Mouse (Mus musculus) left cerebral cortex, adult 11 months (tissue): Measurements from ENCODE around the gene Scg5.

Experiments
- DNase-seq: peaks from one replicate; pipeline ENCODE4 v3.0.0; 2022; ENCODE audit warnings: low spot score

Scg5 gene

DNA sequence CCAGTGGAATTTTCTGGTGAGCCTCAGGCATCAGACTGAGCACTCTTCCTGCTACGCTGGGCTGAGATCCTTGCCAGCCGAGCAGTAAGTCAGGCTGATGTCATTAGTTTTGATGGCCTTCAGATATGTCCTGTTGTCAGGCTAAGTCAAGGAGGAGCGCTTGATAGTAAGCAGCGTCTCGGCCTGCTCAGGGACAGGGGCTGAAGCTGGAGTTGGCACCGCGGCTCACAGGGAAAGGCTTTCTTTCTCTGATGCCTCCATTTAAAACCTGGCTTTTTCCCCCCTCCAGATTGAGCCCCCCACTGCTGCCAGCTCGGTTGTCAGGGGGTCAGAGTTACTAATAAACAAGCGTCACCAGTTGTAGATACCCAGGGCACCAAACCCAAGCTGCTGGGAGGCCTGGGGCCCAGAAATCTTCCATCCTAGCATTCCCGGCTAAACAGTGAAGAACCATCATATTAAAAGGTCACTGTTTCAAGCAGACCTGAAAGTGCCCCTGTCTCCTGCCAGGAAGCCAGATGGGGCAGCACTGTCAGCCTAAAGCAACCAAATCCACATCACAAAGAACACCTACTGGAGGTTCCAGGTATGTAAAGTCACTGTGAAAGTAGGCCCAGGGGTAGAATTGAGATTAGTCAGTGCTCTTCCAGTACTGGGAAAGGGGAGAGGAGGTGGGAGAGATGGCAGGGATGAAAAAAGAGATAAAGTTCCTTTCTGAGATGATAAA lies 21.9 kb downstream of the Scg5 start:
- no peak for DNase-seq

DNA sequence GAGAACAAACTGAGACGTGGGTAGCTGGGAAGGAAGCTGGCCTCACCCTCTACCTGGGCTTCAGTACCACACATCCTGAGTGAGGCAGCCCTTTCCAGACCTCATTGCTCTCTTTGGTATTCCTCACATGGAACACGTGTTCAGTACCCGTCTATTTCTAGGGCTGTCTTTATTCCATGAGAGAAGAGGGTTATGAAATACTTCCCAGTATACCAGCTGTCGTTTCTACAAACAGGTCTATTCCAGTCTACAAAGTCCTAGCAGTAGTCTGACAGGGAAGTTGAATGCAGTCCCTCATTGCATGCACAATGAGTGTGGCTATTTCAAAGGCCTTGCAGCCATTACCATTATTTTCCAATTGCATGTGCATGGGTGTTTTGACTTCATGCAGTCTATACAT lies 23.2 kb downstream of the Scg5 start:
- no peak for DNase-seq

DNA sequence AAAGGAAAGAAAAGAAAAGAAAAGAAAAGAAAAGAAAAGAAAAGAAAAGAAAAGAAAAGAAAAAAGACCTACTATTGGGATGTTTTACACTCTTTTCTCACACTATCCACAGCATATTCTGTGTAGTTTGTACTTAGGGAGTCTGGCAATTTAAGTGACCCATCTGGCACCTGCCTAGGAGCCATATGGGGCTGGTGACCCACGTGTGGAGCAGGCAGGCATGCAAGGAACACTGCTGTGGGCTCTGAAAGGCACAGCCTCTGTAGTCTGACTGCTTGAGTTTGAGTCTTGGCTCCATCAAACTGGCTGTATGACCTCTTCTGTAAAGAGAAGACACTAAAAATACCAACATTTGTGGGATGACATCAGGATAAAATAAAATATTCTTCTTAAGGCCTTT lies 25.2 kb downstream of the Scg5 start:
- DNase-seq = no peak

DNA sequence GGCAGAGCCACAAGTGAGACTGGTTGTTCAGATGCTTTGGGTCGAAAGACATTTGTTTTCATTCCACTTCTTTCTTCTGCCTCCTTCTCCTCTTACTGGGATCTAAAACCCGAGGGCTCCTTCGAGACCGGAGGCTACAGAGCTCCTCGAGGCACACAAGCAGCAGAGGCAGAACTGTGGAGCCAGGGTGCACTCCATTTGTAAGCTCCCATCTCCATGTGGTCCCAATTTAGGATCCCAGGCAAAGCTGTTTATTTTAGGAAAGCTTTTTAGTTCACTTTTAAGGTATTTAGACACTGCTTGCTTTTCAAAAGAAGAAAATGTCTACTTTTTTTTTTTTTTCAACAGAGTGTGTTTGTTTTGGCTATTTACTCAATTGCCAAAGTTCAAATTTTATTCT lies 28.1 kb downstream of the Scg5 start:
- no peak for DNase-seq

DNA sequence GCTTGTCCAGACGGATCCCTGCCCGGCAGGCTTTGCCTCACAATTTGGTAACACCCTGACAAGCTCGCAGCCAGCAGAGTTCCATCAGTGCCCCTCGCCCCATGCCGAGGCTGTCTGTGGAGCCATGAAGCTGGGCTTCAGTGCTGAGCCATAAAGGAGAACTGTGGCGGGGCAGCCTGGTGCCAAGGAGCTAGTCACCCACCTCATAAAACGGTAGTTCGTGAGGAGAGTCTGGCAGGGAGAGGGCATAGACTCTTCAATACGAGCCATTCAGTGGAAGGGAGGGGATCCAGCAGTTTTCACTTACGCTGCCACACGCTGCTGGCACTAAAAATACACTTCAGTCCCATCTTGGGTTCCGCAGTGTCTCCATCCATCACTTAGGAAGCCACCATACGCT lies 30.3 kb downstream of the Scg5 start:
- DNase-seq = no peak

DNA sequence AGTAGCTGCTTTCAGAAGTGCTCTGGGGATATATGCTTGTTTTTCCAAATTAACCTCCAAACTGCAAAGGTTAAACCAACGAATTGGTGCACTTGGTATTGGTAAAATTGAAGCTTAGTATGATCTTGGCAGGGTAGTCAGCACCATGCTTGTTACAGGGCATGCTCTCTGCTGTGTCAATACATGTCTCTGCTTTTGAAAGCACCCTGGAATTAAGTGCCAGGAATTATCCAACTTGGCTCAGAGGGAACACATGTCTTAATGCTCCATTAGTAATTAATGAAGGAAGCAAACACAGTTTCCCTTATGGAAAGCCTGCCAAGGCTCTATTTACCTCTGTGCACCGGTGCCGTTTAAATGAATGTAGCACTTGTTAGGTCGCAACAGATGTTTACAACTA lies 33.7 kb downstream of the Scg5 start:
- no peak for DNase-seq

DNA sequence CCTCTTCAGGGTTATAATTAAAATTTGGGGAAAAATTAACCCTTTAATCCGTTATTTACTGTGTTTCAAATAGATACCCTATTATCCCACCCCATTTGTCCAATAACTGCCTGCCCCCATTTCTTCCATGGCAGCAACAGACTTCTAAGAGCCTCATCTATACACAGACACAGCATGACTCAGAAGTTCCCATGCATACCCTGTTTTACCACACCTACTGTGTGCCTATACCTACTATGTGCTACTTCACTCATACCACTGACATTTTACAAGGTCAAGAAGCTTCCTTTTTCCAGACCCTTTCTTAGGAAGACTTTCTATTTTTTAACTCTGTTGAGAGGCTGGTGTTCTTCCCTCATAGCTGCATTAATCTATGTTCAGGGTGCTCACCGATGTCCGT lies 35.4 kb downstream of the Scg5 start:
- DNase-seq = no peak

DNA sequence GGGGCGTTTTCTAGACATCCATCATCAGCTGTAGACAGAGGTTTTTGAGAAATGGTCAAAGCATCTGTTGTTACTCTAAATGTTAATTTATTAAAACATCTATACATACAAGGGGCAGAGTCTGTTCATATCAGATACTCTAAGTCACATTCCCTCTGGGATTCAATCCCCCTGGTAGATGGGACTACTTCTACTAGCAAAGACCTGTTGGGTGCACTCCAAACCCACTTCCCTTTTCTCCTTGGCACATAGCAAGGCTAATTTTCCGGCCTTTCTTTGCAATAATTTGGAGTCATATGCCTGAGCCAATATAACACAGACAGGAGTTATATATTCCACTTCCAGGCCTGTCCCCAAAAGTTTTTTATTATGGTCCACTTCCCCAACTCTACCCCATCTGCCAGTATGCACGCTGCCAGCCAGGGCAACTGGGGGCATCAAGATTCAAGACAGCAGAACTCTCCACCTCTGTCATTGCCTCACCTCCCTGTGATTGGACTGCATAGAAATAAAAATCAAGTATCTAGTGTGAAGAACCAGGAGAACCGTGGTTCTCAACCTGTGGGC lies 40.0 kb downstream of the Scg5 start:
- no peak for DNase-seq

DNA sequence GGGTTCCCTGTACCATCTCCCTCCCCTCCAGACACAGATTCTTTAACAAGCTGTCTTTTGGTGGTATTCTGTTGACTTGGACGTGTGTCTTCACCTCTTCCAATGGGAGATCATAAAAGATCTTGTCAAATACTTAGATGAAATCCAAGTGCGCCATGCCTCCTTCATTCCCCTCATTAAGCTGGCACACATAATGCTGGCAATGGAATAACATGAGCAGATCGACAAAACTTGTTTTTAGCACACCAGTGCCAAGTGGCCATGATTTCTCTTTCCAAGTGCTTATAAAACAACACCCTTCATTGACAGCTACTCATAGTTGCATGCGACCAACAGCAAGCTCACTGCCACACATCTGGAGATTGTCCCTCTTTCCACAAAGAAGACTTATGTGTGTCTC lies 41.0 kb downstream of the Scg5 start:
- DNase-seq = no peak

DNA sequence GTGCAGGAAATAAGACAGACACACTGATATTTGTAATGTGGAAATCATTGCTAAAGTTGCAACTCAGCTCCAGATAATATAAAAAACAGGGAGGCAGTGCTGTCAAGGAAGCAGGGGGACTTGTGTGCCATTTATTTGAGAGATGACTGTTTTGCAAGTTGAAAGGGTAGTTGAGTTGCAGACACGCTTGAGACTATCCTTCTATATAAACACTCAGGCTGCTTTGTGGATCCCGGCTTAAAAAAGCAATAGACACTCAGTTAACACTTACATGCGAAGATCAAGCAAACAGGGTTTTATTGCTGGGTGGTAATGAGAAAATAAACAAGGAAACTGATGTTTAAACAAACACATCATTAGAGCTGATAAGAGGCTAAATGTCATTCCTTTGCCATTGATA lies 44.1 kb downstream of the Scg5 start:
- DNase-seq = no peak

DNA sequence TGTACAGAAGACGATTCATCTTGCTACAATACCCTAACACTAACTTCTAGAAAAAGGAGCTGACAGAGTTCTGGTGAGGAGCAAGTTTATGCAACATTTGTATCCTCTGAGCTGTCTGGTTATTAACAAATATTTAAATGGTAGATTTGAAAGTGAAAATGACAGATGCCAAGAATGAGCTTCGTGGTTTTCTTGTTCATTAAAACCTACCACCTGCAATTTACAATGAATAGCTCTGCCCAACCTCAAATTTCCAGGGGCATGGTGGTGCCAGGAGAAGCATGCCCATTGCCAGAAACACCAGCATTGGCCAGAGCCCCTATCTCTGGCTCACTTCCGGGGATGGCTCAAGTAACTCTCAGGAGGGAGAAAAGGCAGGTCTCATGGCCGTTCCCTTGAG lies 47.4 kb downstream of the Scg5 start:
- no peak for DNase-seq

DNA sequence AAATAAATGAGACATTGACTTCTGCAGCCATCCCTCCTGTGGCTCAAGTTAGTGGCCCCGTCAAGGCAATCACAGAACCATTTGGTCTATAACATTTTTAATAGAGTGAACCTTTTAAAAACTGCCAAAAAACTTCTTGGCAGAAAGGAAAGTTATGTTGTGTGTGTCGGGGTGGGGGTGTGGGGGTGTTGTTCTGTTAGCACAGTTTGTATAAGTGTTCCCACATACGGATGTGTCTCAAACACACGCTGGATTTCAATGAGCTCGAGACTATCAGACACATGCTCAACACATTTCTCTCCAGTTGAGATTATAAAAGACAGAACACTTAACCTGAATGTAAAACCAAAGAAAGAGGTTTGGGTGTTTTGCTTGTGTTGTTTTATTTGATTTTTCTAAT lies 47.8 kb downstream of the Scg5 start:
- DNase-seq = no peak

DNA sequence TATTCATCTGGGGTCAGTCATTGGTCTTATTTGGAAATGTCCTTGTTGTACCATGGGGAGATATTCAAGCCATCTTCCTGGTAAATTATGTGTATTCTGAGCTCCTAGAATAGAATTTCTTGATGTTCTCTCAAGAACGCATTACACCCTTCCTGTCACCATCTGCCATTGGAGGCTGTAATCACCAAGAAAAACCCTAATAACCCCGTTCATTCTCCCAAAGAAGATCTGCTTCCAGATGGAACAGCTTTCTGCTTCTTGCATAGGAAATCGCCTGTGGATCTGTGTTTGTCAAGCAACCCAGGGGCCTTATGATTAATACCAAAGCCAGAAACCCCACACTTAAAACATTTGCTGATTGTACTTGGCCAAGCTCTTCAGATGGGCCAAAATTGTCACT lies 49.6 kb downstream of the Scg5 start:
- no peak for DNase-seq

DNA sequence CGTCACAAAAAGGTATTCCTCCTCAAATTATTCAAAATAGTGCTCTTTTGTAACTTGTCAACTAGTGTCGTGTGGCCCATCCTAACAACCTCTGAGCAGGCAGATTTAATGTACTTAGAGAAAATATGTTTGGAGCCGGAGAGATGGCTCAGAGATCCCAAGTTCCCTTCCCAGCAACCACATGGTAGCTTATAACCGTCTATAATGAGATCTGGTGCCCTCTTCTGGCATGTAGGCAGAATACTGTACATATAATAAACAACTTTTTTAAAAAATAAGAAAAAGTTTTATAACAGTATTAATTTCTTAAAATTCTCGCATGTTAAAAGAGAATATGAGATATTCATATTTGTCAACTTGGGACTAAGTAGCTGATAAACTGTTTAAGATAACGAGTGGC lies 50.9 kb downstream of the Scg5 start:
- no peak for DNase-seq

DNA sequence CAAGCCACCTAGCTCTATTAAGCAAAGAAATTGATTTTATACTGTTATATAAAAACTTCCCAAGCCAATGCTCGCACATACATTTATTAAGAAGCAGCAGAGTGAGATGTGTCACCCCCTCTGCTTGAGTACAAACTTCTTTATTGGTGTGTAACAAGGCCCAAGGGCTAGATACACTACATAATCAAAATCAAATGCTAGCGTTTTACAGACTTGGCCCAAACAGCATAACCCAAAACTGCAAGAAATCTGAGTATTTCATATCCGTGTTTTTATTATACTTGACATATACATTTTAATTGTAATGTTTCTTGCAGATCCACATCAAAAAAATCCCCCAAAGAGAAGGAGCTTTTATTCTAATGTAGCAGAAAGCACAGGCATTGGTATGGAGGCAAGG lies 52.6 kb downstream of the Scg5 start:
- no peak for DNase-seq

DNA sequence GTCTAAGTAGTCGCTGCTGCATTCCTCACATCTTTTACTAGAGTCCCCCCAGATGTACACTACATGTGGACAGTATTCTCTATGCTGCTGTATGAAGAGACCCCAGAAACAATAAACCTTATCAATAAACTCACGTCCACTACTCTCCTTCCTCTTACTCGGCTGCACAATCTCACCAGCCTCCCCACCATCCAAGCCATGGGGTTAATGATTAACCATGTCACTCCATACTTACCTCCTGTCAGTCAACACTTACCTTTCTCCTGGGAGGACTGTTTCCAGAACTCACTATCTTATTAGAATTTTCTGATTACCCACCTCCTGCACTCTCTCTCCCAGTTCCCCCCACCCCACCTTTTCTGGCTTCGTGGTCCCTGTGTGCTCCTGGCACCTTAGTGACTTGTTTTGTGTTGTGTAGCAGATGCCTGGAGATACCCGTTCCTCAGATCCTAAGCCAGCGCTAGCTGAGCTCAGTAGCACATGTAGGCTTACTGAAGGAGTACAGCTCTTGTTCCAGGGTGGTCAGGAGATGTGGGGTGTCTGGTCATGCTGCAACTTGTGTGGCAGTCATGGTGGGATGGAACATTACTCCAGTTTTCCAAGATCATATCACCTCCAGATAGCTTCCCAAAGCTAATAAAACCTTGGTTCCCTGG lies 54.6 kb downstream of the Scg5 start:
- no peak for DNase-seq

DNA sequence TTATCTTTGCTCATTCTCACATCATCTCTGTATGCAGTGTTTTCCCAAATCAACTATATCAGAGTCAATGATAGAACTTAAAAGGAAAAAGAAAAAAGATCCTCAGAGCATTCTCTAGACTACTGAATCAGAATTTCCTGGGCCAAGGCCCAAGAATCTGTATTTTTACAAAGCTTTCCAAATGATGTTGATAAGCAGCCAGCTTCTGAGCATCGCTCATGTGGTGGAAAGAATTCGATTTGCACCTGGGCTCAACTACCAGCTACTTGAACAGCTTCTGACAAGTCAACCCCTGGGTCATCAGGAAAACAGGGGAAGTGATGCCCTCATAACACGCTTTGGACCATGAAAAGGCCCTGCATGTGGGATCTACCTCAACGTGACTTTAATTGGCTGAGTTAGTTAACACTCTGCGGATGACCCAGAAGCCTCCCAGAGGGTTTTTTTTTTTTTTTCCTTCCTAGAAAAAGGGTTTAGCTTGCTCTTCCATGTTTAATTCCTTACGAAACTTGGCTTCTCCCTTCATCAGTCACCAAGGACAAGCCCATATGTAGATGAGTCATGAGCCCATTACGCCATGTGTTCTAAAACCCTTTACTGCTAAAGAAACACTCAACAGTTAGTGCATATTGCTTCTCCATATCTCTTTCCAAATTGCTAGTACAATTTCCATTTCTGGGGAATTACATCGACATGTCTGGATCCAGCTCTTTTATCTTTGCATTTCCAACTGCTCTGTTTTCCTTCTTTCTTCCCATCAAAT lies 60.2 kb downstream of the Scg5 start:
- no peak for DNase-seq

DNA sequence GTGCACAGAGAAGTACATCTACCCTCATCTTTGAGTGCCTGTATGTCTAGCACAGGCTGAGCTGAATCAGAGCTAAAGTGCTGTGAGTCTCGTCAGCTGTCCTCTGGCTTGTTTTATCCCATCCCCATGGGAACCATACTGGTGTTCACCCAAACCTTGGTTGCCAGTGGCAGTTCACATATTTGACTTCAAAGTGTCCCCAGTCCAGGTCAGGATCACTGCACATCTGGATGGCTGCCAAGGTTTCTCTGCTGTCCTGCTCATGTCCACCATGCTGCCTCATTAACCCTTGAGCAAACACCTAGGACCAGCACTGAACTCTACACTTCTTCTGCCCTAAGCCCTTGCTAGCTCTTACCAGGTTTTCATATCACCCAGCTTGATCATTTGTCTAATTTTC lies 63.0 kb downstream of the Scg5 start:
- no peak for DNase-seq

DNA sequence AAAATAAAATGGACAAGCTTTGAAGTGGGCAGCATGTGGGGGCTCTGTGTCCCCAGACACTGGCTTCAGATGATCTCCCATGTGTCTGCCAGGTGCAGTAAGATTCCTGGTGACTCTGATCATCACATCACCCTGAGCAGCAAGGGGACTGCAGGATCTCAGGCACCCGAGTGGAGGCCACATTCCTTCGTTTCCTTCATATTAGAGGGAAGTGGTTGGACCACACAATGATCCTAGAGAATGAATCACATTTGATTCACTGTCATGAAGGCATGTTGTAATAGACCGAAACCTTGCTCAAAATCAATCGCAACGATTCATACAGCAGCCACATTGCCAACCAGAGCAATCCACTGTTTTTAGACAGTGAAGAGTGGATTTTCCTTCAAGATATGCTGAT lies 64.0 kb downstream of the Scg5 start:
- no peak for DNase-seq

DNA sequence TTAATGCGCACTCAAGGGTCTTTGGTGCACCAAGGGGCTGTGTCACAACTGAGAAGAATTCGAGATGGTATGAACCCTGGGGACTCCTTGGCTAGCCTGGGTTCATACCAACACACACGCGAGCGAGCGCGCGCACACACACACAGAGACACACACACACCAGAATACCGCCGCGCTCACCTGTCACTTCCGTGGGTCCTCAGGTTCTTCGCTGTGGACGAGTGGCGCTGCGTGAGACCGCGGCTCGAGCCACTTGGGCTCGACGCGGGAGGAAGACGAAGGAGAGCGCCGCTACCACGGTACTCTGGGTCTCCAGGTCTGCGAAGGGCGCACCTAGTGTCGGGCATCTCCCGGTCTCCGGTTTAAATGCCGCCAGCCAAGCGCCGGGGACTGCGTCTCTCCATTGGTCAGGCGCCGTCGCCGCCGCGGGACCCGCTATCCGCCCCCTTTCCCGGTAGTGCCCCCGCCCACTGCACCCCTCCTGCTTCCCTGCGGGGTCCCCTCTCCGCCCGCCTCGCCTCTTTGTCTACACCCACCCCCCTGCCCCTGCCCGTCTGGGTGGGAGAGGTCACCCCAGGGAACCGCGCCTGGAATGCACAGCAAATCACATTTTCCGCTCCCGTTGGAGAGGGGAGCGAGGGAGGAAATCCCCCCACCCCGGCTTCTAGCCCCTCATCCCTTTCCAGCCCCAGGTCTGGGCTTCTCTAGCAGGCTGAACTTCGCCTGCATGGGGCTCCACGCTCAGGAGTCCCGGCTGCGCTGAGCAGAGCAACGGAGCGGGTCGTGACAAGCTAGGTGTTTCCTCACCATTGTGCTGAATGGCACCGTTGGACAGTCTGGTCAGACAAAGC lies 70.4 kb downstream of the Scg5 start, which contains the start of gene Grem1:
Grem1 (minus strand) TSS at position 336 of the 851 bp plus-strand sequence.
- no peak for DNase-seq

DNA sequence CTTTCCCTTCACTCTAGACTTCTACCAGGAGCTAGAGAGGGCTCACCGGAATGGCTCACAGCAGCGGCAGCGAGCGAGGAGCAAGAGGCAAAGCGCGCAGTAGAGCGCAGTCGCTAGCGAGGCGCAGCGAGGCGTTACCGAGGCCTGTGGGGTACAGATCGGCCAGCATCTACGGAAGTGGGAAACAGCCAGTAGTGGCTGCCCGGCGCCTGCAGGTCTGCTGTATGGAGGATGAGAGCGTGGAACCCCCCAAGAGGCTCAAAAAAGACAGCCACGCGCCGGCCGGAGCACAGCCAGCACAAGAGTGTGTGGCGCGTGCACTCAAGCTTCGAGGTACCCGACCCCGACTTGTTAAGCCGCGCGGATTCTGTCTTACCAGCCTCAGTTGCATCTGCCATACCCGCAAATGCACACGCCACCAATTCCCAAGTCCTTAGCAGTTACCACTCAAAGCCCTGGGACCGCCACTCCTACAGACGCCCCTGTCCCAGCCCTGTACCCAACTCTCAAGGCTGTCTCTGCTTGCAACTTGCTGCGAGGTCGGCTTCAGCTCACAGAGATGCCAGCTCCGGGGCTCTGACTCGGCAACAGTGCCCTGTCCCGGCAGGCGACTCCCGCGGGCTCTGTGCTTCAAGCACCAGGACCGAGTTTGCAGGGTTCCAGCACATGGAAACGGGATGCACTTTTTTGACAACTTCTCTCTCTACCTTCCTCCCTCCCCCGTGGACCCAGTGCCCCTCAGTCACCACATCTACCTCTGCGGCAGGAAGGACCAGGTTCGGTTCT lies 71.2 kb downstream of the Scg5 start:
- no peak for DNase-seq
